20 mouse cellular contexts compared by ENCODE assay signal in genomic region chr11:96263636-96264389, GRCm38 (mm10). TPM values are rescaled to one million over a fixed set of nuclear protein-coding genes. Genes with fewer than 3 reads are reported as not detected.
A peak's percentile ranks its signal among the peaks of the same experiment; 100 is the strongest.
DNase-seq lines count a peak whose midpoint lies in the region; ATAC-seq lines count a peak whose summit lies in the region.
"Had no signal": no experiment of that assay in that cellular context is flagged by ENCODE, and none has a peak within 500 bp of the region (broad histone marks: within the 10 kb centered on the region; RNA-seq: fewer than 3 reads in every experiment).

No protein-coding gene starts in this region.

- no peaks in the 10 kb centered on the region for H3K4me1 ChIP-seq in hindbrain, embryonic 11.5 days (replicated peaks; ENCODE audit: control insufficient read depth, insufficient read depth, low read length)
- H3K4me1 ChIP-seq in hindbrain, embryonic 14.5 days (replicated peaks; ENCODE audit: control insufficient read depth, insufficient read depth, low read length): no peaks in the 10 kb centered on the region
- peaks cover 87% of the 10 kb centered on the region for H3K4me1 ChIP-seq in neural tube, embryonic 12.5 days

- no peak overlapping the region for H3K27ac ChIP-seq in hindbrain, embryonic 11.5 days (ENCODE audit: low read depth, low read length)
- no peak overlapping the region for H3K27ac ChIP-seq in hindbrain, embryonic 14.5 days
- H3K27ac ChIP-seq in neural tube, embryonic 12.5 days: no peak overlapping the region
- H3K27ac ChIP-seq: gastrocnemius, adult 2 months had no signal

- H3K9ac ChIP-seq in hindbrain, embryonic 11.5 days (ENCODE audit: low read depth, low read length): no peak overlapping the region
- H3K9ac ChIP-seq in hindbrain, embryonic 14.5 days: no peak overlapping the region
- peak overlapping the region; percentile 51 for H3K9ac ChIP-seq in neural tube, embryonic 12.5 days

- H3K4me2 ChIP-seq in hindbrain, embryonic 11.5 days (replicated peaks; ENCODE audit: low read depth, low read length): no peak overlapping the region
- no peak overlapping the region for H3K4me2 ChIP-seq in hindbrain, embryonic 14.5 days (replicated peaks)
- peak overlapping the region; percentile 52 for H3K4me2 ChIP-seq in neural tube, embryonic 12.5 days (replicated peaks)

- under 1% methylated on average over 33 of the region's 33 CpGs for WGBS in hindbrain, embryonic 11.5 days
- under 1% methylated on average over 33 of the region's 33 CpGs for WGBS in hindbrain, embryonic 14.5 days
- WGBS in neural tube, embryonic 12.5 days: 5% methylated on average over 33 of the region's 33 CpGs

- DNase-seq in hindbrain, embryonic 11.5 days (ENCODE audit: low spot score): peak; percentile 60
- DNase-seq in hindbrain, embryonic 14.5 days (ENCODE audit: low spot score): no peak
- DNase-seq in adrenal gland, postnatal 36 days: peak; percentile 40 to 59
- peak; percentile 2 to 10 for DNase-seq in kidney, adult 8-10 months
- no peak for DNase-seq in cerebellum, adult 9-10 months
- no peak for DNase-seq in thymus, adult 18-20 months
- DNase-seq: gastrocnemius, adult 2 months; heart, adult 18-20 months; heart, postnatal 4 days; lung, adult 2 months; right cerebral cortex, adult 18-20 months had no signal

- ATAC-seq in hindbrain, embryonic 11.5 days (ENCODE audit: low FRiP score): no peak
- no peak for ATAC-seq in hindbrain, embryonic 14.5 days (ENCODE audit: low FRiP score)
- ATAC-seq in neural tube, embryonic 12.5 days (ENCODE audit: low FRiP score, low read depth): no peak
- no peak for ATAC-seq in CD4-positive, CD25-positive, alpha-beta regulatory T cell, adult 4 months
- ATAC-seq: forebrain, embryonic 16.5 days; inflammation-experienced regulatory T-cells, adult 6 months; midbrain, embryonic 16.5 days had no signal

- H3K4me3 ChIP-seq in hindbrain, embryonic 11.5 days (ENCODE audit: low read depth, low read length): no peak overlapping the region; the same call in 1 of the 2 replicates
- no peak overlapping the region for H3K4me3 ChIP-seq in hindbrain, embryonic 14.5 days (replicated peaks; ENCODE audit: low read length)
- peak overlapping the region; percentile 7; the same call in 1 of the 2 replicates for H3K4me3 ChIP-seq in neural tube, embryonic 12.5 days
- H3K4me3 ChIP-seq: gastrocnemius, adult 2 months had no signal

- H3K9me3 ChIP-seq in hindbrain, embryonic 11.5 days (ENCODE audit: control insufficient read depth, low read length): no peaks in the 10 kb centered on the region
- H3K9me3 ChIP-seq in hindbrain, embryonic 14.5 days (ENCODE audit: control insufficient read depth, low read length): no peaks in the 10 kb centered on the region
- no peaks in the 10 kb centered on the region for H3K9me3 ChIP-seq in neural tube, embryonic 12.5 days
- H3K9me3 ChIP-seq: G1E had no signal

- H3K36me3 ChIP-seq in hindbrain, embryonic 11.5 days (ENCODE audit: control insufficient read depth, insufficient read depth, low read length): no peaks in the 10 kb centered on the region
- no peaks in the 10 kb centered on the region for H3K36me3 ChIP-seq in hindbrain, embryonic 14.5 days (replicated peaks; ENCODE audit: control insufficient read depth, insufficient read depth)
- H3K36me3 ChIP-seq in neural tube, embryonic 12.5 days: no peaks in the 10 kb centered on the region
- H3K36me3 ChIP-seq: G1E had no signal

- peaks cover 98% of the 10 kb centered on the region for H3K27me3 ChIP-seq in hindbrain, embryonic 11.5 days (ENCODE audit: control insufficient read depth, insufficient read depth, low read length)
- H3K27me3 ChIP-seq in hindbrain, embryonic 14.5 days (ENCODE audit: control insufficient read depth, insufficient read depth, low read length): peaks cover 100% of the 10 kb centered on the region
- peaks cover 38% of the 10 kb centered on the region for H3K27me3 ChIP-seq in neural tube, embryonic 12.5 days (replicated peaks)

RNA-seq across cellular contexts. Expression of gene Hoxb9, which starts 7.4 kb away (rescaled TPM):
- 0.80 and 3.2 TPM in 2 replicates for polyA plus RNA-seq in hindbrain, embryonic 11.5 days (2014; fragmentation: Nextera tagmentation; extraction: Ambion mirVana)
- polyA plus RNA-seq in hindbrain, embryonic 14.5 days (2014; fragmentation: Nextera tagmentation; extraction: Ambion mirVana): 10.7 and 22.4 TPM in 2 replicates
- 100 to 1,000 TPM; 225 to 357 TPM for total RNA-seq in adrenal gland, postnatal 36 days (2021)
- 76.1 and 90.5 TPM in 2 replicates for polyA plus RNA-seq in neural tube, embryonic 12.5 days (2016; fragmentation: Nextera tagmentation; extraction: Ambion mirVana)
- polyA plus RNA-seq in CD4-positive, CD25-positive, alpha-beta regulatory T cell, adult 4 months (2017; shearing (Covaris generic)): under 1 TPM in 1 of 2 experiments, not detected in 1; 0.23 TPM
- total RNA-seq: common myeloid progenitor, adult 5-6 weeks; G1E; heart, adult 18-20 months; heart, postnatal 4 days; left cerebral cortex, postnatal 14 days; liver, adult 2 months had no signal
- polyA plus RNA-seq: forebrain, embryonic 16.5 days; G1E; inflammation-experienced regulatory T-cells, adult 6 months; liver, adult 2 months; lung, adult 2 months; midbrain, embryonic 16.5 days had no signal

RNA-seq across cellular contexts. Expression of gene Hoxb8, which starts 17.9 kb away (rescaled TPM):
- polyA plus RNA-seq in hindbrain, embryonic 11.5 days (2014; fragmentation: Nextera tagmentation; extraction: Ambion mirVana): 3.1 and 7.0 TPM in 2 replicates
- polyA plus RNA-seq in hindbrain, embryonic 14.5 days (2014; fragmentation: Nextera tagmentation; extraction: Ambion mirVana): 41.2 and 50.6 TPM in 2 replicates
- total RNA-seq in adrenal gland, postnatal 36 days (2021): 10 to 100 TPM; 59.4 to 80.5 TPM
- 35.7 and 53.3 TPM in 2 replicates for polyA plus RNA-seq in neural tube, embryonic 12.5 days (2016; fragmentation: Nextera tagmentation; extraction: Ambion mirVana)
- polyA plus RNA-seq in CD4-positive, CD25-positive, alpha-beta regulatory T cell, adult 4 months (2017; shearing (Covaris generic)): not detected
- total RNA-seq: common myeloid progenitor, adult 5-6 weeks; heart, adult 18-20 months; heart, postnatal 4 days; left cerebral cortex, postnatal 14 days; liver, adult 2 months had no signal
- polyA plus RNA-seq: forebrain, embryonic 16.5 days; inflammation-experienced regulatory T-cells, adult 6 months; midbrain, embryonic 16.5 days had no signal

RNA-seq across cellular contexts. Expression of gene Hoxb7, which starts 22.6 kb away (rescaled TPM):
- polyA plus RNA-seq in hindbrain, embryonic 11.5 days (2014; fragmentation: Nextera tagmentation; extraction: Ambion mirVana): 4.0 and 11.2 TPM in 2 replicates
- polyA plus RNA-seq in hindbrain, embryonic 14.5 days (2014; fragmentation: Nextera tagmentation; extraction: Ambion mirVana): 40.8 and 45.6 TPM in 2 replicates
- 10 to 100 TPM; 35.5 to 49.8 TPM for total RNA-seq in adrenal gland, postnatal 36 days (2021)
- polyA plus RNA-seq in neural tube, embryonic 12.5 days (2016; fragmentation: Nextera tagmentation; extraction: Ambion mirVana): 97.1 and 101 TPM in 2 replicates
- polyA plus RNA-seq in CD4-positive, CD25-positive, alpha-beta regulatory T cell, adult 4 months (2017; shearing (Covaris generic)): not detected
- total RNA-seq: common myeloid progenitor, adult 5-6 weeks; G1E; heart, adult 18-20 months; left cerebral cortex, postnatal 14 days had no signal
- polyA plus RNA-seq: forebrain, embryonic 16.5 days; G1E; inflammation-experienced regulatory T-cells, adult 6 months; midbrain, embryonic 16.5 days had no signal

RNA-seq across cellular contexts. Expression of gene Hoxb6, which starts 28.5 kb away (rescaled TPM):
- 15.9 and 38.5 TPM in 2 replicates for polyA plus RNA-seq in hindbrain, embryonic 11.5 days (2014; fragmentation: Nextera tagmentation; extraction: Ambion mirVana)
- polyA plus RNA-seq in hindbrain, embryonic 14.5 days (2014; fragmentation: Nextera tagmentation; extraction: Ambion mirVana): 71.4 and 90.1 TPM in 2 replicates
- 10 to 100 TPM; 43.9 to 62.2 TPM for total RNA-seq in adrenal gland, postnatal 36 days (2021)
- polyA plus RNA-seq in neural tube, embryonic 12.5 days (2016; fragmentation: Nextera tagmentation; extraction: Ambion mirVana): 145 and 151 TPM in 2 replicates
- polyA plus RNA-seq in CD4-positive, CD25-positive, alpha-beta regulatory T cell, adult 4 months (2017; shearing (Covaris generic)): not detected
- total RNA-seq: common myeloid progenitor, adult 5-6 weeks; G1E; heart, adult 18-20 months; heart, postnatal 4 days; left cerebral cortex, postnatal 14 days; liver, adult 2 months had no signal
- polyA plus RNA-seq: forebrain, embryonic 16.5 days; inflammation-experienced regulatory T-cells, adult 6 months; midbrain, embryonic 16.5 days had no signal

RNA-seq across cellular contexts. Expression of gene Hoxb5, which starts 39.3 kb away (rescaled TPM):
- polyA plus RNA-seq in hindbrain, embryonic 11.5 days (2014; fragmentation: Nextera tagmentation; extraction: Ambion mirVana): 33.1 and 42.5 TPM in 2 replicates
- 140 and 157 TPM in 2 replicates for polyA plus RNA-seq in hindbrain, embryonic 14.5 days (2014; fragmentation: Nextera tagmentation; extraction: Ambion mirVana)
- total RNA-seq in adrenal gland, postnatal 36 days (2021): 10 to 100 TPM; 16.1 to 27.0 TPM
- 79.2 and 94.7 TPM in 2 replicates for polyA plus RNA-seq in neural tube, embryonic 12.5 days (2016; fragmentation: Nextera tagmentation; extraction: Ambion mirVana)
- polyA plus RNA-seq in CD4-positive, CD25-positive, alpha-beta regulatory T cell, adult 4 months (2017; shearing (Covaris generic)): not detected
- total RNA-seq: common myeloid progenitor, adult 5-6 weeks; left cerebral cortex, postnatal 14 days had no signal
- polyA plus RNA-seq: forebrain, embryonic 16.5 days; inflammation-experienced regulatory T-cells, adult 6 months; midbrain, embryonic 16.5 days had no signal

Comparison
In these comparisons a context has a peak if more than half of its experiments do, and no peak if none do; other contexts are left out.
1. DNase-seq: peak in hindbrain, embryonic 11.5 days (single experiment), adrenal gland, postnatal 36 days (2 of 2) and kidney, adult 8-10 months (2 of 2); none in hindbrain, embryonic 14.5 days (single experiment), cerebellum, adult 9-10 months (single experiment) and thymus, adult 18-20 months (0 of 2).